Mouse (Mus musculus) heart, embryonic 12.5 days (tissue): ENCODE measurements around the gene Itgb1bp1. TPM values are rescaled to one million over a fixed set of nuclear protein-coding genes. Genes with fewer than 3 reads are reported as not detected.
A peak's percentile ranks its signal among the peaks of the same experiment; 100 is the strongest.

ENCODE experiments used
- ATAC-seq: fragments of 200-750 bp; cut with Nextera tagmentation; 2 replicates; pipeline ENCODE4 v1.8.0; 2017; ENCODE audit warnings: moderate TSS enrichment, moderate library complexity; ENCODE audit not compliant: insufficient number of reproducible peaks, low FRiP score
- H3K27ac ChIP-seq: fragments of 300-500 bp; sonication (generic); 2 replicates; pipeline ENCODE4 v1.5.1; 2016; ENCODE audit warnings: mild to moderate bottlenecking, moderate library complexity; ENCODE audit not compliant: poor library complexity, severe bottlenecking
- H3K27me3 ChIP-seq: fragments of 300-500 bp; sonication (generic); replicated peaks from 2 replicates; pipeline ENCODE4 v1.6.1; 2016; ENCODE audit warnings: mild to moderate bottlenecking, moderate library complexity
- H3K36me3 ChIP-seq: fragments of 300-500 bp; sonication (generic); 2 replicates; pipeline ENCODE4 v1.6.1; 2016; ENCODE audit warnings: mild to moderate bottlenecking, moderate library complexity
- H3K4me1 ChIP-seq: fragments of 300-500 bp; sonication (generic); replicated peaks from 2 replicates; pipeline ENCODE4 v1.6.1; 2016; ENCODE audit warnings: mild to moderate bottlenecking
- H3K4me2 ChIP-seq: fragments of 300-500 bp; sonication (generic); 2 replicates; pipeline ENCODE4 v1.6.1; 2016; ENCODE audit warnings: mild to moderate bottlenecking, moderate library complexity
- H3K4me3 ChIP-seq: fragments of 300-500 bp; sonication (generic); 2 replicates; pipeline ENCODE4 v1.5.1; 2016; ENCODE audit warnings: mild to moderate bottlenecking
- H3K9ac ChIP-seq: fragments of 300-500 bp; sonication (generic); 2 replicates; pipeline ENCODE4 v1.6.1; 2016; ENCODE audit warnings: mild to moderate bottlenecking, moderate library complexity
- H3K9me3 ChIP-seq: fragments of 300-500 bp; sonication (generic); replicated peaks from 2 replicates; pipeline ENCODE4 v1.6.1; 2016; ENCODE audit warnings: mild to moderate bottlenecking, moderate library complexity
- WGBS: fragments of 180-500 bp; shearing (Covaris S2); methylation state at CpG from one replicate; pipeline ENCODE4 v1.1.7; 2016; 5-methylcytosine and 5-hydroxymethylcytosine counted together
- polyA plus RNA-seq: library from polyadenylated mRNA; unstranded; fragments of >200 nt; fragmentation: Nextera tagmentation; extraction: Ambion mirVana; gene quantifications from 2 replicates; pipeline ENCODE4 v1.2.1, GENCODE M21; 2016

Gene Itgb1bp1
- polyA plus RNA-seq, 1 experiment from 2014 or later = 31.9 TPM

- no peak overlapping the region for H3K27ac ChIP-seq
- ATAC-seq = no peak
- H3K4me2 ChIP-seq = no peak overlapping the region
- H3K4me3 ChIP-seq = no peak overlapping the region
- H3K9me3 ChIP-seq = no peaks in the 10 kb centered on the region
- peaks cover 66% of the 10 kb centered on the region for H3K36me3 ChIP-seq
- H3K27me3 ChIP-seq = no peaks in the 10 kb centered on the region
- H3K9ac ChIP-seq = no peak overlapping the region
- H3K4me1 ChIP-seq = no peaks in the 10 kb centered on the region
- 86% methylated on average over 3 of the region's 3 CpGs for WGBS
Observed at GRCm38 (mm10) chr12:21241965-21242364, 44.1 kb downstream of the Itgb1bp1 start.

DNA sequence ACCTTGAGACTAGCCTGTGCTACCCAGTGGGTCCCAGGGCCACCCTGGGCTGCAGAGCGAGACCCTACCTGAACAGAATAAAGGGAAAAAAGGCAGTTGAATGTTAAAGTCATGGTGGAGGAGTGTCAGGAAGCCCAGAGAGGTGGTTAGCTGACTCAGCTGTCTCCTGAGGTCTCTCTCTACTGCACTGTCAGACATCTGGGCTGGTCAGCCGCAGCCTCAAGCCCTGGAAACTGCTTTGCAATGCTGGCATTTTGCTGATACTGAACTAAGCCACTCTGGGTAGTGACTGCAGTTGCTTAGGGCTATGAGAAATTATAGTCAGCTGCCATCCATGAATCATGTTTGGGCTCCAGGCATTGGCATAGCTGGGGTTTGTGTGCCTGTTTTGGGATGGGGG lies 51.5 kb downstream of the Itgb1bp1 start:
- 74% methylated on average over 2 of the region's 2 CpGs for WGBS
- no peak for ATAC-seq
- H3K4me2 ChIP-seq = no peak overlapping the region
- no peak overlapping the region for H3K9ac ChIP-seq
- peaks cover 74% of the 10 kb centered on the region for H3K36me3 ChIP-seq
- H3K27ac ChIP-seq = no peak overlapping the region
- no peak overlapping the region for H3K4me3 ChIP-seq
- no peaks in the 10 kb centered on the region for H3K27me3 ChIP-seq
- no peaks in the 10 kb centered on the region for H3K9me3 ChIP-seq
- peaks cover 3% of the 10 kb centered on the region; the same call in 1 of the 2 replicates for H3K4me1 ChIP-seq

DNA sequence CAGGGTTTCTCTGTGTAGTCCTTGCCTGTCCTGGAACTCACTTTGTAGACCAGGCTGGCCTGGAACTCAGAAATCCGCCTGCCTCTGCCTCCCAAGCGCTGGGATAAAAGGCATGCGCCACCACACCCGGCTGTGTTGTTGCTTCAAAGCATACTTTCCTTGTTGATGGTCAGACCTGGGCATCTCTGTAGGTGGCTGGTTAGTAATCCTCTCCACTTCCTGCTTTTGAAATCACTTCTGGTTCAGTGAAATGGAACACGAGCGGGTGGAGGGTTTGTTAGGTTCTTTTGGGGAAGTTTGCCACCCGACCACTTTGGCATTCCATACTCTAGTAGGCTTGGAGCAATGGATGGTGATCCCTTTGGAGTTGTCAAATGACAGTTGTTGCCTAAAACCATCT lies 52.4 kb downstream of the Itgb1bp1 start:
- 90% methylated on average over 7 of the region's 7 CpGs for WGBS
- H3K9ac ChIP-seq = no peak overlapping the region
- H3K27ac ChIP-seq = no peak overlapping the region
- no peak overlapping the region for H3K4me2 ChIP-seq
- H3K4me3 ChIP-seq = no peak overlapping the region
- no peaks in the 10 kb centered on the region for H3K27me3 ChIP-seq
- no peak for ATAC-seq
- H3K9me3 ChIP-seq = no peaks in the 10 kb centered on the region
- H3K36me3 ChIP-seq = peaks cover 68% of the 10 kb centered on the region
- peaks cover 3% of the 10 kb centered on the region; the same call in 1 of the 2 replicates for H3K4me1 ChIP-seq

GRCm38 (mm10) chr12:21229076-21229918 lies 56.8 kb downstream of the Itgb1bp1 start:
- no peak overlapping the region for H3K9ac ChIP-seq
- no peak overlapping the region for H3K4me2 ChIP-seq
- H3K36me3 ChIP-seq = peaks cover 45% of the 10 kb centered on the region
- peaks cover 23% of the 10 kb centered on the region for H3K4me1 ChIP-seq
- no peaks in the 10 kb centered on the region for H3K9me3 ChIP-seq
- H3K27me3 ChIP-seq = no peaks in the 10 kb centered on the region
- no peak overlapping the region for H3K4me3 ChIP-seq
- no peak for ATAC-seq
- 69% methylated on average over 17 of the region's 17 CpGs for WGBS
- no peak overlapping the region for H3K27ac ChIP-seq

- H3K4me3 ChIP-seq = no peak overlapping the region
- no peak overlapping the region for H3K4me2 ChIP-seq
- WGBS = 85% methylated on average over 4 of the region's 4 CpGs
- H3K9me3 ChIP-seq = no peaks in the 10 kb centered on the region
- H3K36me3 ChIP-seq = peaks cover 51% of the 10 kb centered on the region
- peaks cover 23% of the 10 kb centered on the region for H3K4me1 ChIP-seq
- H3K27me3 ChIP-seq = no peaks in the 10 kb centered on the region
- no peak overlapping the region for H3K9ac ChIP-seq
- no peak for ATAC-seq
- no peak overlapping the region for H3K27ac ChIP-seq
Observed at GRCm38 (mm10) chr12:21228650-21229049, 57.4 kb downstream of the Itgb1bp1 start.

GRCm38 (mm10) chr12:21227076-21227980 lies 58.8 kb downstream of the Itgb1bp1 start:
- Histone ChIP-seq H3K27me3 (no peaks in the 10 kb centered on the region), H3K9me3 (no peaks in the 10 kb centered on the region), H3K4me3 (no peak overlapping the region), H3K4me1 (peaks cover 23% of the 10 kb centered on the region), H3K9ac (no peak overlapping the region), H3K4me2 (no peak overlapping the region), H3K36me3 (peaks cover 40% of the 10 kb centered on the region), H3K27ac (peak overlapping the region; percentile 70)
- 20% methylated on average over 6 of the region's 6 CpGs for WGBS
- peak; percentile 49; the same call in 1 of the 2 replicates for ATAC-seq

DNA sequence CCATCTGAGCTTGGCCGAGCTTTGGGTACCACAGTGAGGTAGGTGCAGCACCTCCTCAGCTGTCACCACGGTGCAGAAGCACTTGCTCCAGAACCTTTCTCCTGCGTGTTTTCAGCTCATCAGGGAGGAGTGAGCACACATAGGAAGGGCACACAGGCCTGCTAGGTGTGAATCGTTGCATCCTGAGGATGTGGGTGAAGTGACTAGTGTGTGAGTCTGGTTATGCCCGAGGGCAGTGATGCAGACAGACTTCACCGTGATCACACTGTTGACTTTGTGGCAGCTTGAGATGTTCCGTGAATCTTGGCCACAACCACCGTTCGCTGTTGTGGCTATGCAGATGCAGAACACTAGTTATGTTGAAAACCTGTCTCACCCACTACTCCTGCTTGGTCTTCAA lies 59.8 kb downstream of the Itgb1bp1 start:
- Histone ChIP-seq H3K27ac (no peak overlapping the region), H3K9ac (no peak overlapping the region), H3K4me3 (no peak overlapping the region), H3K4me2 (no peak overlapping the region), H3K4me1 (peaks cover 23% of the 10 kb centered on the region), H3K27me3 (no peaks in the 10 kb centered on the region), H3K36me3 (peaks cover 35% of the 10 kb centered on the region), H3K9me3 (no peaks in the 10 kb centered on the region)
- WGBS = 78% methylated on average over 9 of the region's 9 CpGs
- ATAC-seq = no peak

GRCm38 (mm10) chr12:21225358-21225757 lies 60.7 kb downstream of the Itgb1bp1 start:
- H3K36me3 ChIP-seq = peaks cover 33% of the 10 kb centered on the region
- H3K4me3 ChIP-seq = no peak overlapping the region
- no peak overlapping the region for H3K9ac ChIP-seq
- H3K9me3 ChIP-seq = no peaks in the 10 kb centered on the region
- H3K27ac ChIP-seq = no peak overlapping the region
- no peaks in the 10 kb centered on the region for H3K27me3 ChIP-seq
- ATAC-seq = no peak
- no peak overlapping the region for H3K4me2 ChIP-seq
- peaks cover 23% of the 10 kb centered on the region for H3K4me1 ChIP-seq
- 78% methylated on average over 8 of the region's 8 CpGs for WGBS

DNA sequence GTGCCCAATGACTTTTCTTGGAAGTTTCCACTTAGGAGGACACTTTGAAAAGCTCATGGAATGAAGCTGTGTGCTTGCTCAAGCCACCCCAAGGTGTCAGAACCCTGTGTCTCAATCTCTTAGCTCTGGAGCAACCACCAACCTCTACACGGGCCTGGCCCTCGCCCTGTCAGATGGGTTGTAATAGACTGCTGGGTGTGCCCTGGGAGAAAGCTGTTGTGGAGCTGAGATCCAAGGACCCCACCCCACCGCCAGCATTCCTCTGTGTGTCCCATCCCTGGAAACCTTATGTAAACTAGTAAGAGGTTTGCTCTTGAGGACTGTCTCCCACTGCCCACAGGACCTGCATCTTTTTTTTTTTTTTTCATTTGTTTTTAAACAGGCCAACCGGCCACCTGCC lies 62.2 kb downstream of the Itgb1bp1 start:
- peaks cover 28% of the 10 kb centered on the region for H3K36me3 ChIP-seq
- H3K4me1 ChIP-seq = peaks cover 23% of the 10 kb centered on the region
- H3K27me3 ChIP-seq = no peaks in the 10 kb centered on the region
- H3K4me3 ChIP-seq = no peak overlapping the region
- H3K4me2 ChIP-seq = no peak overlapping the region
- H3K27ac ChIP-seq = no peak overlapping the region
- 86% methylated on average over 4 of the region's 4 CpGs for whole genome bisulfite sequencing
- no peaks in the 10 kb centered on the region for H3K9me3 ChIP-seq
- no peak overlapping the region for H3K9ac ChIP-seq
- no peak for ATAC-seq

DNA sequence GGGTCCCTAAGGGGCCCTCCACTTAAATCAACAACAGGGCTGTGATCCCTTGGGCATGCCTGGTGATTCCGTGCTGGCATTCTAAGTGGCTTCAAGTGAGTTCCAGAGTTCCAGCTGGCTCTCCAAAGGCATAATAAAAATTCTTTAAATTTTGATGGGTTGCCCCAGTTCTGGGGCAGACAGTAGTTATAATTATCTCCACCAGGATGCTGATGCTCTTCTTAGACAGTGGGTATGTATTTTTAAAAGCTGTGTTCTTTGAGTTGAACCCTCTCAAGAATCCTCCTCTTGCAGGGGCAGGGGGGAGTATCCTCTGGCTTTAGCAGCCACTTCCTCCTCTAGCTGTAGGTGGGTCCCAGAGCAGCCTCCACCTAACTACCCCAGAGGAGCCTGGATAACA lies 65.5 kb downstream of the Itgb1bp1 start:
- WGBS = 73% methylated on average over 1 of the region's 1 CpGs
- H3K36me3 ChIP-seq = peaks cover 45% of the 10 kb centered on the region

DNA sequence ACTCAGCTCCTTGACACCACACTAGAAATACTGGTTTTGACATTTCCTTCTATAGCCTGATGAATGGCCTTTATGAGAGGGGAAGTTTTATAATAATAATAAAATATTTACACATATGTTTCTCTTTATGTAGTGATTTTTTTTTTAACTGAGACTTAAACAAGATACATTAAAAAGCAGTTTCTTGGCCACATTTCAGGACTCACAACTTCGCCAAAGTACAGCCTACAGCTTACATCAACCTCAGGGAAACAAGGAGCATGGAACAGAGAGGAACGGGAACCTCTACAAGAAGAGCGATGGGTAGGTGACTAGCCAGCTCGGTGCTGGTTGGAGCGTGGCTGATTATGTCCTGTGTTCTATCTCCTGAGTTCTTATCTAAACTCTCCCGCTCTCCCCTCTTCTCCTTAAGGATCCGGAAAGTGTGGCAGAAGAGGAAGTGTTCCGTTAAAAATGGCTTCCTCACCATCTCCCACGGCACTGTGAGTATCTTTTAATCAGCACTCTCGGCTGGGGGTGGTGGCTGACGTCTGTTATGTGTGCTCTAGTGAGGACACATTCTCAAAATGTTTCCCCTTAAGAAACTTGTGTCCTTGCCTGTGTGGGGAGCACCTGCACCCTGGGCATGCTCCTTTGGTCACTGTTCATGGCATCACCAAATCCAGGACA lies 68.2 kb downstream of the Itgb1bp1 start:
- ATAC-seq = no peak
- Histone ChIP-seq H3K9me3 (no peaks in the 10 kb centered on the region), H3K36me3 (peaks cover 50% of the 10 kb centered on the region), H3K4me3 (no peak overlapping the region), H3K27ac (no peak overlapping the region), H3K27me3 (no peaks in the 10 kb centered on the region), H3K4me2 (no peak overlapping the region), H3K4me1 (no peaks in the 10 kb centered on the region), H3K9ac (no peak overlapping the region)
- WGBS = 31% methylated on average over 11 of the region's 11 CpGs

More for the DNA sequence above, 65.5 kb downstream of the Itgb1bp1 start:
- H3K27ac ChIP-seq = no peak overlapping the region
- ATAC-seq = no peak
- H3K27me3 ChIP-seq = no peaks in the 10 kb centered on the region
- no peak overlapping the region for H3K4me2 ChIP-seq
- H3K4me3 ChIP-seq = no peak overlapping the region
- H3K4me1 ChIP-seq = 0 out of 2 replicates have a peak, but pooled peaks cover 2% of the 10 kb centered on the region
- no peak overlapping the region for H3K9ac ChIP-seq
- H3K9me3 ChIP-seq = no peaks in the 10 kb centered on the region
